In genomic region chr1:155223849-155224554, GRCm38 (mm10) we compare ENCODE assay signal across 8 mouse cellular contexts. TPM values are rescaled to one million over a fixed set of nuclear protein-coding genes. Genes with fewer than 3 reads are reported as not detected.
DNase-seq lines count a peak whose midpoint lies in the region; ATAC-seq and TF ChIP-seq lines count a peak whose summit lies in the region.

No protein-coding gene starts in this region.

- peak; percentile 81 to 84 for DNase-seq in left cerebral cortex, adult 18-20 months (ENCODE audit: low spot score in 2 of 2)
- no peak for DNase-seq in left cerebral cortex, adult 11 months (ENCODE audit: low spot score)
- DNase-seq in cerebellum, postnatal 25 days, result peak; percentile 89 to 93
- DNase-seq in frontal cortex, postnatal 36 days (ENCODE audit: low spot score in 2 of 2), result peak; percentile 75 to 76
- DNase-seq in hindbrain, postnatal 0 days (ENCODE audit: low spot score), result peak; percentile 91
- peak; percentile 90 for DNase-seq in limb, embryonic 14.5 days (ENCODE audit: low spot score)
- peak; percentile 57 to 74 for DNase-seq in spleen, postnatal 14 days (ENCODE audit: low spot score in 2 of 2)

- no peaks in the 10 kb centered on the region for H3K9me3 ChIP-seq in hindbrain, postnatal 0 days (ENCODE audit: low read length)
- H3K9me3 ChIP-seq in limb, embryonic 14.5 days (ENCODE audit: control insufficient read depth, low read length), result no peaks in the 10 kb centered on the region
- H3K9me3 ChIP-seq in midbrain, embryonic 15.5 days, result no peaks in the 10 kb centered on the region

- H3K27me3 ChIP-seq in hindbrain, postnatal 0 days (ENCODE audit: insufficient read depth, low read length), result no peaks in the 10 kb centered on the region
- H3K27me3 ChIP-seq in limb, embryonic 14.5 days (ENCODE audit: control insufficient read depth, insufficient read depth, low read length), result no peaks in the 10 kb centered on the region
- H3K27me3 ChIP-seq in midbrain, embryonic 15.5 days (replicated peaks), result no peaks in the 10 kb centered on the region

- peak overlapping the region; percentile 24; the same call in 1 of the 2 replicates for H3K4me2 ChIP-seq in hindbrain, postnatal 0 days (ENCODE audit: low read depth, low read length)
- no peak overlapping the region for H3K4me2 ChIP-seq in limb, embryonic 14.5 days (replicated peaks; ENCODE audit: low read depth, low read length, severe bottlenecking)
- H3K4me2 ChIP-seq in midbrain, embryonic 15.5 days, result peak overlapping the region; percentile 12; the same call in 1 of the 2 replicates

- no peak overlapping the region for H3K4me3 ChIP-seq in hindbrain, postnatal 0 days (ENCODE audit: low read length)
- no peak overlapping the region for H3K4me3 ChIP-seq in limb, embryonic 14.5 days (replicated peaks; ENCODE audit: low read length)
- H3K4me3 ChIP-seq in midbrain, embryonic 15.5 days, result no peak overlapping the region

- H3K36me3 ChIP-seq in hindbrain, postnatal 0 days (ENCODE audit: insufficient read depth, low read length), result 0 out of 2 replicates have a peak, but pooled peaks cover 4% of the 10 kb centered on the region
- H3K36me3 ChIP-seq in limb, embryonic 14.5 days (ENCODE audit: control insufficient read depth, insufficient read depth, low read length), result peaks cover 50% of the 10 kb centered on the region
- no peaks in the 10 kb centered on the region for H3K36me3 ChIP-seq in midbrain, embryonic 15.5 days (replicated peaks)

- no peak overlapping the region for H3K9ac ChIP-seq in hindbrain, postnatal 0 days (replicated peaks; ENCODE audit: low read length)
- H3K9ac ChIP-seq in limb, embryonic 14.5 days (ENCODE audit: low read depth, low read length, severe bottlenecking), result no peak overlapping the region
- H3K9ac ChIP-seq in midbrain, embryonic 15.5 days, result no peak overlapping the region

- no peak overlapping the region for H3K27ac ChIP-seq in hindbrain, postnatal 0 days
- no peak overlapping the region for H3K27ac ChIP-seq in limb, embryonic 14.5 days (replicated peaks; ENCODE audit: low read depth, low read length)
- no peak overlapping the region for H3K27ac ChIP-seq in midbrain, embryonic 15.5 days

- peak; percentile 78 for ATAC-seq in hindbrain, postnatal 0 days
- ATAC-seq in limb, embryonic 14.5 days (ENCODE audit: low FRiP score, low read depth), result peak; percentile 78
- peak; percentile 65 for ATAC-seq in midbrain, embryonic 15.5 days (replicated peaks)

- no peak for TF ChIP-seq POLR2A in limb, embryonic 14.5 days (IDR thresholded peaks at IDR 0.05; ENCODE audit: borderline replicate concordance, extremely low read depth, insufficient read depth, insufficient read length)

- TF ChIP-seq CTCF in hindbrain, postnatal 0 days (IDR thresholded peaks at IDR 0.05; ENCODE audit: low read depth), result peak; percentile 97

- peaks cover 12% of the 10 kb centered on the region for H3K4me1 ChIP-seq in hindbrain, postnatal 0 days (ENCODE audit: insufficient read depth, low read length)
- peaks cover 17% of the 10 kb centered on the region for H3K4me1 ChIP-seq in limb, embryonic 14.5 days (ENCODE audit: control insufficient read depth, insufficient read depth, low read length)
- H3K4me1 ChIP-seq in midbrain, embryonic 15.5 days, result peaks cover 22% of the 10 kb centered on the region

- WGBS in hindbrain, postnatal 0 days, result 30% methylated on average over 16 of the region's 16 CpGs
- WGBS in limb, embryonic 14.5 days, result 32% methylated on average over 16 of the region's 16 CpGs
- WGBS in midbrain, embryonic 15.5 days, result 25% methylated on average over 16 of the region's 16 CpGs

RNA-seq across cellular contexts. Expression of gene BC034090, which starts 20.2 kb away (rescaled TPM):
- total RNA-seq in left cerebral cortex, adult 18-20 months (2021), result 10 to 100 TPM in 1 of 2 experiments, 1 to 10 TPM in 1; 7.9 to 10.7 TPM
- total RNA-seq in hindbrain, postnatal 0 days (2014; rRNA removed), result 16.1 and 18.8 TPM in 2 replicates
- 3.6 and 3.7 TPM in 2 replicates for polyA plus RNA-seq in hindbrain, postnatal 0 days (2015; fragmentation: Nextera tagmentation; extraction: Ambion mirVana)
- 28.0 and 31.4 TPM in 2 replicates for polyA plus RNA-seq in limb, embryonic 14.5 days (2012; rRNA removed)
- polyA plus RNA-seq in limb, embryonic 14.5 days (2014; fragmentation: Nextera tagmentation; extraction: Ambion mirVana), result 5.6 and 6.7 TPM in 2 replicates
- 4.0 and 4.3 TPM in 2 replicates for polyA plus RNA-seq in midbrain, embryonic 15.5 days (2015; fragmentation: Nextera tagmentation; extraction: Ambion mirVana)
